Mouse (Mus musculus) stomach, embryonic 16.5 days (tissue): ENCODE results near the gene Clvs2. TPM values are rescaled to one million over a fixed set of nuclear protein-coding genes. Genes with fewer than 3 reads are reported as not detected.

Experiments
- ATAC-seq: fragments of 200-750 bp; cut with Nextera tagmentation; 2 replicates; pipeline ENCODE4 v1.8.0; 2017; ENCODE audit warnings: moderate number of reproducible peaks, moderate TSS enrichment; ENCODE audit not compliant: insufficient read depth, low FRiP score
- H3K27ac ChIP-seq: fragments of 300-500 bp; sonication (generic); 2 replicates; pipeline ENCODE4 v1.5.1; 2014; ENCODE audit warnings: low read length
- H3K27me3 ChIP-seq: fragments of 300-500 bp; sonication (generic); 2 replicates; pipeline ENCODE4 v1.6.1; 2014; ENCODE audit warnings: low read length, control low read depth, mixed read lengths; ENCODE audit not compliant: control insufficient read depth, insufficient read depth
- H3K36me3 ChIP-seq: fragments of 300-500 bp; sonication (generic); 2 replicates; pipeline ENCODE4 v1.6.1; 2014; ENCODE audit warnings: low read length; ENCODE audit not compliant: control insufficient read depth, insufficient read depth
- H3K4me1 ChIP-seq: fragments of 300-500 bp; sonication (generic); 2 replicates; pipeline ENCODE4 v1.6.1; 2014; ENCODE audit warnings: low read length, control low read depth, mixed read lengths; ENCODE audit not compliant: control insufficient read depth, insufficient read depth
- H3K4me2 ChIP-seq: fragments of 300-500 bp; sonication (generic); 2 replicates; pipeline ENCODE4 v1.6.1; 2014; ENCODE audit warnings: low read depth, low read length, mixed read lengths
- H3K4me3 ChIP-seq: fragments of 300-500 bp; sonication (generic); replicated peaks from 2 replicates; pipeline ENCODE4 v1.5.1; 2014; ENCODE audit warnings: mild to moderate bottlenecking, low read length
- H3K9ac ChIP-seq: fragments of 300-500 bp; sonication (generic); 2 replicates; pipeline ENCODE4 v1.6.1; 2014; ENCODE audit warnings: low read length
- H3K9me3 ChIP-seq: fragments of 300-500 bp; sonication (generic); replicated peaks from 2 replicates; pipeline ENCODE4 v1.6.1; 2016; ENCODE audit warnings: low read length, control low read depth; ENCODE audit not compliant: control insufficient read depth
- WGBS: fragments of 180-500 bp; shearing (Covaris S2); extraction: QIAGEN DNeasy Blood & Tissue Kit; methylation state at CpG from one replicate; pipeline ENCODE4 v1.1.7; 2014; 5-methylcytosine and 5-hydroxymethylcytosine counted together
- polyA plus RNA-seq: library from polyadenylated mRNA; unstranded; fragments of >200 nt; fragmentation: Nextera tagmentation; extraction: Ambion mirVana; gene quantifications from 2 replicates; pipeline ENCODE4 v1.2.1, GENCODE M21; 2015

Clvs2 gene
- polyA plus RNA-seq = 0.49 and 0.65 TPM in 2 replicates

DNA sequence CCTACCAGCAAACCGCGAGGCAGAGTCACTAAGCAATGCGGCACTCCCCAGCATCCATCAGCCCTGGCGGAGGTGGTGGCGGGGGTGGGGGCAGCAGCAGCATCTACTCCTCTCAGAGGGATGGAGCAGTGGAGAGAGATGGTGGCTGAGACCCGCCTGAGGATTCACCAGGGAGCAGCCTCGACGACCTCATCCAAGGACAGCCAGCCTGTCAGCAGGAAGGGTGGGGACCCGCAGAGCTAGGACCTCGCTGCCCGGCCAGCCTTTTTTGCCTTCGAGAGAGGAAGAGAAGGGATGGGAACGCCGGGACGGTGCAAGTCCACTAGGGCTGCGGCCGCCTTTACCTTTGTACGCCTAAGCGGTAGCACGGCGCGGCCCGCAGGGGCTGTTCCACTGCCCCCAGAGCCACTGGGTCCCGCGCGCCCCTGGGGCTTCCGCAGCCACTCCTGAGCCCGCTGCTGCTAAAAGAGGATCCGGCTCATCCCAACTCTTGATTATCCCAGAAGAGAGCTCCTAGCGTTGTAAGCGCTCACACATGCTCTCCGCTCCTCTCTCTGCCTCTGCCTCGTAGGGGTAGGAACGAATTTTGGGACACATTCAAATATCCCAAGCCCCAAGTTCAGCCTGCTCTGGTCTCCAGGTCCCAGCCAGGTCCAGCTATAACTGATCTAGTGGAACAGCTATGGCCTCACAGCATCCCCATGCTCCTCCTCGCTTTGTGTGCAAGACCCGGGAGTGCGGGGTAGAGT, at the start of gene Clvs2:
Clvs2 (minus strand) TSS at position 639 of the 749 bp plus-strand sequence.
- Histone ChIP-seq H3K9ac (peak within 1 kb of the TSS; percentile 60), H3K9me3 (no peaks in the 10 kb centered on the region), H3K36me3 (no peaks in the 10 kb centered on the region), H3K4me1 (no peaks in the 10 kb centered on the region), H3K4me3 (peak within 1 kb of the TSS; percentile 46), H3K27me3 (no peaks in the 10 kb centered on the region), H3K4me2 (peak within 1 kb of the TSS; percentile 63), H3K27ac (no peak within 1 kb of the TSS)
- 4% methylated on average over 36 of the region's 37 CpGs for WGBS
- no peak for ATAC-seq

DNA sequence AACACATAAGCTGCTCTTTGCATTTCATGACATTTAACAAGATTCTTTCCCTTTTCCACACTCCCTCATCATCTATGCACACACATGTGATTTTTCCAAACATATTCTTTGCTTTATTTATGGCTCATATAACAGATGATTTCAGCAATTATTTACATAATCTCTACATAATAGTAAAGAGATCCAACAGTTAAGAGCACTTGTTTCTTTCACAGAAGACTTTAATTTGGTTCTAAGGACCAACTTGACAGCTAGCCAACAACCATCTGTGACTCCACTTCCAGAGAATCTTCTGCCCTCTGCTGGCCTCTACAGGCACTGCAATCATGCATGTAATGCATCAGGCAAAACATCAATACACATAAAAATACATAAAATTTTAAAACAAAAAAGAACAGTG, 28.6 kb upstream of the Clvs2 start:
- H3K27me3 ChIP-seq = no peaks in the 10 kb centered on the region
- no peak overlapping the region for H3K4me2 ChIP-seq
- no peaks in the 10 kb centered on the region for H3K4me1 ChIP-seq
- H3K9me3 ChIP-seq = no peaks in the 10 kb centered on the region
- H3K4me3 ChIP-seq = no peak overlapping the region
- no peak overlapping the region for H3K27ac ChIP-seq
- H3K9ac ChIP-seq = no peak overlapping the region
- ATAC-seq = no peak
- H3K36me3 ChIP-seq = no peaks in the 10 kb centered on the region

- H3K4me3 ChIP-seq = peak overlapping the region; percentile 46
- H3K4me1 ChIP-seq = no peaks in the 10 kb centered on the region
- no peak overlapping the region for H3K27ac ChIP-seq
- H3K36me3 ChIP-seq = no peaks in the 10 kb centered on the region
- no peaks in the 10 kb centered on the region for H3K9me3 ChIP-seq
- H3K4me2 ChIP-seq = peak overlapping the region; percentile 63; the same call in 1 of the 2 replicates
- peak overlapping the region; percentile 60; the same call in 1 of the 2 replicates for H3K9ac ChIP-seq
- no peaks in the 10 kb centered on the region for H3K27me3 ChIP-seq
- 24% methylated on average over 6 of the region's 6 CpGs for WGBS
- ATAC-seq = no peak
These were observed 985 bp downstream of the Clvs2 start for GRCm38 (mm10) chr10:33623577-33623991.

GRCm38 (mm10) chr10:33622700-33623099, 1.9 kb downstream of the Clvs2 start:
- H3K4me1 ChIP-seq = no peaks in the 10 kb centered on the region
- H3K9me3 ChIP-seq = no peaks in the 10 kb centered on the region
- H3K4me2 ChIP-seq = no peak overlapping the region
- H3K27me3 ChIP-seq = no peaks in the 10 kb centered on the region
- no peaks in the 10 kb centered on the region for H3K36me3 ChIP-seq
- no peak overlapping the region for H3K27ac ChIP-seq
- H3K9ac ChIP-seq = no peak overlapping the region
- ATAC-seq = no peak
- no peak overlapping the region for H3K4me3 ChIP-seq
- 88% methylated on average over 8 of the region's 8 CpGs for WGBS

DNA sequence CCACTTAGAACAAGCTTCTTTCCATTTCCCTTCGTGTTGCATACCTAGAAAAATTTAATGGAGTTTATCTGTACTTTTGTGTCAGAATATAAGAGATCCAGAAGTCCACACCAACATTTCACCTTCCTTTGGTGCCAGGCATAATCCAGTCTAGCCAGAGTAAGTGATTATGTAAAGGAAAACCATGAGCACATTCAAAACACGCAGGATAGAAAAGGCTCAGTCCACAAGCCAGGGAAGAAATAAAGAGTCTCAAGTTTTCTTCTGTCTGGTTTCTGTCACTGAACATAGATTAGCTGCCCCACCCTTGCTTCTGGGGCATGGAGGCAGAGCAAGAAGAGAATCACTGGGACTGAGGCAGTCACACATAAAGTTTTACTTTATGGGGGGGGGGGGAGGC, 8.4 kb downstream of the Clvs2 start:
- Histone ChIP-seq H3K4me2 (no peak overlapping the region), H3K27me3 (no peaks in the 10 kb centered on the region), H3K9me3 (no peaks in the 10 kb centered on the region), H3K4me1 (no peaks in the 10 kb centered on the region), H3K27ac (no peak overlapping the region), H3K4me3 (no peak overlapping the region), H3K9ac (no peak overlapping the region), H3K36me3 (no peaks in the 10 kb centered on the region)
- no peak for ATAC-seq
- 59% methylated on average over 2 of the region's 2 CpGs for WGBS

DNA sequence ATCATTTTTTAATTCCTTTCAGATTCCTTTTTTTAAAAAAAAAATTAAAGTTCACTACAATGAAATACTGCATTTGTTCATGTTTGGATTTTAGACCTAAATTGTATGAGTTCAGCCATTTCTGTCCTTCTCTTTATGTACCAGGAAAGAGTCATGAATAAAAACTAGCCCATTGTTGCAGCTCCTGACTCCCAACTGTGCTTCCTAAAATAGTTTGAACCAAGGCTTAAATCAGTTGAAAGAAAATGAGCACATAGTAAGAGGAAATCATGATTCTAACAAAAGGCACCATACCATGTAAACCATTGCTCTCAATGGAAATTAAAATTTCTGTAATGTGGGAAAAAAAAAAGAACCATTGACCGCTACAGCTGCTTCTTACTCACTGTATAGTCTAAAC, 11.4 kb downstream of the Clvs2 start:
- Histone ChIP-seq H3K9ac (no peak overlapping the region), H3K4me3 (no peak overlapping the region), H3K9me3 (no peaks in the 10 kb centered on the region), H3K27ac (no peak overlapping the region), H3K27me3 (no peaks in the 10 kb centered on the region), H3K4me2 (no peak overlapping the region), H3K36me3 (no peaks in the 10 kb centered on the region), H3K4me1 (no peaks in the 10 kb centered on the region)
- no peak for ATAC-seq
- 92% methylated on average over 1 of the region's 1 CpGs for WGBS

- no peaks in the 10 kb centered on the region for H3K9me3 ChIP-seq
- H3K4me2 ChIP-seq = no peak overlapping the region
- WGBS = 91% methylated on average over 16 of the region's 16 CpGs
- ATAC-seq = no peak
- H3K36me3 ChIP-seq = no peaks in the 10 kb centered on the region
- H3K4me1 ChIP-seq = no peaks in the 10 kb centered on the region
- H3K27me3 ChIP-seq = no peaks in the 10 kb centered on the region
- H3K27ac ChIP-seq = no peak overlapping the region
- no peak overlapping the region for H3K4me3 ChIP-seq
- no peak overlapping the region for H3K9ac ChIP-seq
These were observed 31.8 kb downstream of the Clvs2 start for GRCm38 (mm10) chr10:33592732-33593131.

DNA sequence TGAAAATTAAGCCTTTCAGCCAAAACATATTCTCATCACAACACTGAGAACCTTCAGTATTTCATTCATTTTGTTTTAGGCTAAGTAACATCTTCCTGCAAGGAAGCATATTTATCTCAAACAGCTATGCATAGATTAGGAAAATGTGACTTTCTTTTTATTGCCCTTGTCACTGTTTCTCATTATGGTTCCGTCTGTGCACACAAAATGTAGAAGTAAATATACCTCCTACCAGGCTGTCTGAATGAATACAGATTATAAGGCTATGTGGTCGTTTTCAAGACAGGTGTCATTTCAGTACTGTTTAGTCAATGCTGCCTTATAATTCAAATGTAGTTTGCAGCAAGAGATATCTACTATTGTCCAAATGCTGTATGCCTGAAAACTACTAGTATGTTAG, 35.8 kb downstream of the Clvs2 start:
- 75% methylated on average over 2 of the region's 2 CpGs for WGBS
- H3K4me3 ChIP-seq = no peak overlapping the region
- H3K9ac ChIP-seq = no peak overlapping the region
- no peaks in the 10 kb centered on the region for H3K9me3 ChIP-seq
- no peak for ATAC-seq
- H3K36me3 ChIP-seq = no peaks in the 10 kb centered on the region
- H3K27me3 ChIP-seq = no peaks in the 10 kb centered on the region
- H3K27ac ChIP-seq = no peak overlapping the region
- no peaks in the 10 kb centered on the region for H3K4me1 ChIP-seq
- H3K4me2 ChIP-seq = no peak overlapping the region

DNA sequence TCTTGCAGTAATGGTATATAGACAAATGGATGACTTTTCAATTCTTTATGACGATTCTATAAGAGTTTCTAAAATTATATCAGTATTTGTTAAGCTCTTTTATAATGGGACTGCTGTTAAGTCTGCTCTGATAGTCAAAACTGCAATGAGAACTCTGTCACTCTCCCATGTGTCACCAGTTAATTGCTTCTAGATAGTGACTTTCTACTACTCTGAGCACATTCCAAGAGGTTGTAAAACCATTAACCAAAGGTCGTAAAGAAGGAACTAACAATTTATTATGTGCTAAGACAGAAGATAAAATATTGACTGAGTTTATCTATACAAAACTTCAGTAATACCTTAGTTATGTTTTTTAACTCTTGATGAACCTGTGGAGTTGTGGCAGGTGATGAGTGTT, 37.5 kb downstream of the Clvs2 start:
- H3K4me1 ChIP-seq = no peaks in the 10 kb centered on the region
- ATAC-seq = no peak
- H3K9ac ChIP-seq = no peak overlapping the region
- H3K4me3 ChIP-seq = no peak overlapping the region
- WGBS = 45% methylated on average over 2 of the region's 2 CpGs
- H3K27me3 ChIP-seq = no peaks in the 10 kb centered on the region
- no peaks in the 10 kb centered on the region for H3K36me3 ChIP-seq
- H3K4me2 ChIP-seq = no peak overlapping the region
- H3K9me3 ChIP-seq = no peaks in the 10 kb centered on the region
- H3K27ac ChIP-seq = no peak overlapping the region
